Mouse (Mus musculus): Measurements from ENCODE around the gene Glra3. TPM values are rescaled to one million over a fixed set of nuclear protein-coding genes. Genes with fewer than 3 reads are reported as not detected.

Glra3 gene
- polyA plus RNA-seq, 1 experiment from 2014 or later: 0.22 TPM

- Histone ChIP-seq H3K4me1 (replicated peaks) (no peaks in the 10 kb centered on the region), H3K4me2 (replicated peaks) (no peak overlapping the region), H3K27me3 (no peaks in the 10 kb centered on the region), H3K27ac (no peak overlapping the region), H3K9me3 (no peaks in the 10 kb centered on the region), H3K9ac (replicated peaks) (no peak overlapping the region), H3K36me3 (no peaks in the 10 kb centered on the region), H3K4me3 (replicated peaks) (no peak overlapping the region)
- 58% methylated on average over 1 of the region's 1 CpGs for WGBS
- ATAC-seq: no peak
Measured at GRCm38 (mm10) chr8:56150697-56151096, 210.4 kb downstream of the Glra3 start.

- no peak for ATAC-seq
- H3K4me1 ChIP-seq (replicated peaks): no peaks in the 10 kb centered on the region
- H3K9me3 ChIP-seq: no peaks in the 10 kb centered on the region
- no peak overlapping the region for H3K27ac ChIP-seq
- no peak overlapping the region for H3K9ac ChIP-seq (replicated peaks)
- WGBS: 59% methylated on average over 5 of the region's 5 CpGs
- H3K4me2 ChIP-seq (replicated peaks): no peak overlapping the region
- H3K36me3 ChIP-seq: no peaks in the 10 kb centered on the region
- H3K4me3 ChIP-seq (replicated peaks): no peak overlapping the region
- H3K27me3 ChIP-seq: no peaks in the 10 kb centered on the region
Measured at GRCm38 (mm10) chr8:56151574-56151973, 211.3 kb downstream of the Glra3 start.

GRCm38 (mm10) chr8:56158966-56159365 is 218.7 kb downstream of the Glra3 start:
- ATAC-seq: no peak
- no peaks in the 10 kb centered on the region for H3K4me1 ChIP-seq (replicated peaks)

More at GRCm38 (mm10) chr8:56158966-56159365, 218.7 kb downstream of the Glra3 start:
- Histone ChIP-seq H3K27me3 (no peaks in the 10 kb centered on the region), H3K9me3 (no peaks in the 10 kb centered on the region), H3K36me3 (no peaks in the 10 kb centered on the region), H3K27ac (no peak overlapping the region), H3K9ac (replicated peaks) (no peak overlapping the region), H3K4me3 (replicated peaks) (no peak overlapping the region), H3K4me2 (replicated peaks) (no peak overlapping the region)
- WGBS: 47% methylated on average over 2 of the region's 2 CpGs

Other genes starting within 250 kb of the Glra3 start
- gene Adam29, start 33.5 kb upstream of the Glra3 start, polyA plus RNA-seq (2015; fragmentation: Nextera tagmentation; extraction: Ambion mirVana): not detected in 2 replicates